Mouse (Mus musculus) T-helper 2 cell (primary cell): ENCODE data around the gene Fam149a.

ENCODE experiments used
- in situ Hi-C: fragments of 300-600 bp; cut with MboI, MseI; formaldehyde crosslinking; loops from one replicate; pipeline ENCODE4 v1.15.1; 2025; ENCODE audit warnings: high pct_unique_total_duplicates

Gene Fam149a

DNA sequence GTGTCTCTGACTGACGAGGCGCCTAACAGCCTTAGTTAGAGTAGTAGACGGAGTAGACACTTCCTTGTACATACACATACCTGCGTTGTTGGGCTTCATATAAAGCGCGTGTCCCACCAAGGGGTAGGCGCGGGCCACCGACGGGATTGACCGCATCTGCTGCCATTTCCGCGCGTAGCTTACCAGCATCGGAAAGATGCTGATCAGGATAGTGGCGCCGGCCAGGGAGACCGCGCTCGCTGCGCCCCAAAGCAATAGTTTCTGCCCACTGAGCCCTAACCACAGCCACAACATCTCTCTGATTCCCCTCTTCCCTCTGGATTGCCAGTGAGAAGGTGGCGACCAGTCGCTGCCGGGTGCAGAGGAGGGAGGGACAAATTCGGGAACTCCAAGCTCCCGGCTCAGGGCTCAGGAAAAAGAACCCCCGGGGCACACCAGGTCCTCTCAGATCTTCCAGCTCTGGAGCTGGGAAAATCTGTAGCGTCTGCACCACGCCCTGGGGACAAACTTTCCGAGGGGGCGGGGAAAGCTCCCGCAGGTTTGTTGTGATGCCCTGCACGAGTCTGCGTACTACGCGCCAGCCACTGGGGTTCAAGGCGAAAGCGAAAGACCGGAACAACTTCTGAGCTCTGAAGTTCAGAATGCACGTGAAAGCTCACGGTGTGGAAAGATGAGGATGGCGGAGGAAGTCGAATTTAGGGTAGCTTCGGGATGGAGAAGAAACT lies 49.2 kb downstream of the Fam149a start, which contains the start of gene Cyp4v3:
Gene Cyp4v3 (minus strand): TSS at position 532 of the 725 bp plus-strand sequence.
- in situ Hi-C loops: loop anchor here (25.0 kb wide), 1 partner anchor 804 kb away; no protein-coding TSS in a partner anchor

DNA sequence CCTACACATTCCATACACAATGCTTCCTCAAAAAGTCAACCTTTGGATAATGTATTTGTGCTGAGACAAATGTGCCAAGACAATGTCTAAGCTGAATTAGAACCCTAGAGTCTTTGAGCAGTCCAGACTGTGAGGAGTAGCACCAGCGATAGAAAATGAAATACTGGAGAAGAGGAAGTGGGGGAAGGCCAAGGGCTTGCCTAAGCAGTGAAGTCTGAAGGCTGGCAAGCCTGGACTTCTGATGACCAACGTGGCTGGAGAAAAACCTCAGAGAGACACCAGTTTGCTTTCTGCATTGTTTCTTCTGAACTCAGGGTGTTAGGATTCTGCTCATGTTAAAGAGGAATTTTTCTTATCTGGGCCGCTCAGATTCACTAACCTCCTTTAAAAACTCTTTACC lies 51.2 kb downstream of the Fam149a start:
- in situ Hi-C loops: loop anchor here (25.0 kb wide), 1 partner anchor 806 kb away; no protein-coding TSS in a partner anchor

DNA sequence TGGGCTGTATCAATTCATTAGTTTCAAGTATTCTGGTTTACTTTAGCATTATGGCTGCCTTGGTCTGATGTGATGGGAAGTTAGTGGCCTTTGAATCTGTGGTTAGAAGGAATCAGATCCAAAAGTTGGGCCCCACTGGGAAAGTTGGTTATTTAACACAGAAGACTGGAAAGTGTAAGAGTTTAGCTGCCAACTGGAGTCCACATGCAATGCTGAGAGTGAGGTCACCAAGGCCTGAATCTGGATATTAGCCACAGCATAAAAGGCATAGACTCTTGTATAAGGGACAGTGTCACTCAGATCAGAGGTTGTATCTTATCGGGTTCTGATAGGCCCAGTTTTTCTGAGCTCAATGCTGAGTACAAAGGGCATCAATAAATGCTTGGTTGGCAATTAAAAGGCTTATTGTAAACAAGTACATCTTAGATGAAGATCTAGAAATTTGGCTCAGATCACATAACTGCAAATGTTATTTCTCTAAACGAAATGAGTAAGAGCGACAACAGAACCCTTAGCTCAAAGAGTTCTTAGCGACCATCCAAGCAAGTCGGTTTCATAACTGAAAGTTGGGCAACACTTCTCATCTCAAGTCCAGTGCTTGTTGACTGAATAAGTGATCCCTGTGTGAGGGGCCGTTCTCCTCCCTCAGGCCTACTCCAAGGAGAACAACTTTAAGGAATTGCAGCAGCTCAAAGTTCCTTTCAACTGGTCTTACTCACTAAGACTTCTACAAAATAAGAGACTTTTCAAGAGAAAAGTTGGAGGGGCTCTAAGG lies 52.7 kb downstream of the Fam149a start:
- in situ Hi-C loops: loop anchor here (25.0 kb wide), 1 partner anchor 808 kb away; no protein-coding TSS in a partner anchor

DNA sequence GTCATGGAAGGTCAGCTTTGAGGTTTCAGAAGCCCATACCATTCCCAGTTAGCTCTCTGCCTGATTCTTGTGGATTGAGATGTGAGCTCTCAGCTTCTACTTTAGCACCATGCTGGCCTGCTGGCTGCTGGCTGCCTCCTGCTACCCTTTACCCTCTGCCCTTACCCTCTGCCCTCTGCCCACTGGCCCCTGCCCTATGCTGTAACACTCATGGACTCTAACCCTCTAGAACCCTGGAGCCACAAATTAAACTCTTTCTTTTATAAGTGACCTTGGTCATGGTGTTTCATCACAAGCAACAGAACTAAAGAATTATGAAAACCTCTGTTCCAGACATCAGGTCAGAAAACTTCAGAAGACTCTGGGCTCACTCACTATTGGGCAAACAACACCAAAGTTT lies 55.0 kb downstream of the Fam149a start:
- in situ Hi-C loops: loop anchor here (25.0 kb wide), 1 partner anchor 810 kb away; no protein-coding TSS in a partner anchor

DNA sequence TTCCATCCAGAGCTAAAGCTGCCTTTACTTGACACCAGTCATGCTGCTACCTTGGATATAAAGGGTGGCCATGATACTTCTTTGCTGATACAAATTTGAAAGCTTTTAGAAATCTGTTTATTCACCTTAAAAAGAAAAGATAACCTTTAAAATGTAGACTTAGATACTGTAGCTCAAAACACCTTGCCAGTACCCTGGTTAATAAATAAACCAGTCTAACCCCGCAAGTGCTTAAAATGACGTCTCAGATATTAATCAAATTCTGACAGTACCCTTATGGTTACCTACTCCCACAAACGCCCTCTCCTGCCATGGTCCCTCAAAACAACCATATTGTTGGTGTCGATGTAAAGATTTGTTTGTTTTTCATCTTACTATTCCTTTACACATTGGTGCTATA lies 57.9 kb downstream of the Fam149a start:
- in situ Hi-C loops: no loop called here

DNA sequence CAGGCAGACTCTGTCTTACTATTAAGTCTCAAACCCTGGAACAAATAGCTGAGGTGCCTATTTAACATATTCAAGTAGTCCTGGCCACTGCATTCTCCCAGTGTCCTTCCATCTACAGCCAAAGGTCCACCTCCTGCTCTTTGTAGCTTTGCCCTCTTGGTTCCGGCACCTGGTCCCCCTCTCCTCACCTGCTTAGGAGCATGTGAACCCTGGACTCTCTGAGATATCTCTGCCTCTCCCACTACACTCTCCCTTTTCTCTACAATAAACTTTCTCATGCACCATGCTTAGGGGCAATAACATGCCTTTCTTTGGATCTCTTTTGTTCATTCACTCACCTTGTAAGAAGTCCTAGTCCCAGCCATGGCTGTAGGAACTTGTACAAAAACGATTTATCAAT lies 60.7 kb downstream of the Fam149a start:
- in situ Hi-C loops: no loop called here

DNA sequence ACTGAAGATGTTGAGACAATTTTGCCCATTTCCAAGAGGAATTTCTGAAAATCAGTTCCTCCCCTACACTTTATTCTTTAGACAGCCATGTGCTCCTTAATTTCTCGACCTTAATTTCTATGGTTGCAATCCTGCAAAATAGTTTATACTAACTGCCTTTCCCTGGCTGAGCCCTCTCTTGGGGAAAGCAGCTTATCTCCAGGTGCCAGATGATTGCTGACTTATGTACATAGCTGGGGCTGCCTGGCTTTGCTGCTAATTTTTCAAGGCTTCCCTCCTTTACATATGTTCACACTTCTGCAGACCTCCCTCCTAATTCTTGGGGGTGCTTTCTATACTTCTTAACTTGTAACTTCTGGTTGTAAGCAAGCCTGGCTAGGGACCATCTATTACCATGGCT lies 61.2 kb downstream of the Fam149a start:
- in situ Hi-C loops: no loop called here

DNA sequence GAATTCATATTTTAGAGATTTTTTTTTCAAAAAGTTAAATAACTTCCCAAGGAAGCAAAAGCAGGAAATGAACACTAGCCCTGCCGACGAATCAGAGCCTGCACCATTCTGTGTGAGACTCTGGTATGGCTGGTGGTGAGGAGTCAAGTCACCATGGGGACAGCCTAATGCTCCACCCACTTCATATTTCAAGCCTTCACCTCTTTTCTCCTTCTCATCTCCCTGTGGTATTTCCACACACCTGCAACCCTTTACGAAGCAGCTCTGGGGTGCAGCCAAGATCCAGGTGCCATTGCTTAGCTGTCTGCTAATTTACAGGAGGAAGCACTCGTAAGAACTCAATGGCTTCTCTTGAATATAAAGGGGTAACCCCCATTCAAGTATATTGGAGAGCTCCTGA lies 71.1 kb downstream of the Fam149a start:
- in situ Hi-C loops: no loop called here

DNA sequence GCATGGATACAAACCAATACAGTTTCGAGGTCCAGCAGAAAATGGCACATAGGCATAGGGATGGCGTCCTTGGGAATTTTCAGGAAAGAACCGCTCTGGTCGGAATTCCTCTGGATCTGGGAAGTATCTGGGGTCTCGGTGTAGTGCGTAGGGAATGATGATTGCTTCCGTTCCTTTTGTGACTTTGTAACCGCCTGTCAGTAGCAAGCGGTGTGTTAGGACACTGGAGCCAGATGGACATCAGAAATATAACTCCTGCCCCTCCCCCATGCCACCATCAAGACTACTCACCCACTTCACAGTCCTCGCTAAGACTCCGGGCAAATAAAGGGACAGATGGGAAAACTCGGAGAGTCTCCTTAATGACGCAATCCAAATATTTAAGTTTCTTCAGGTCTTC lies 73.7 kb downstream of the Fam149a start, which contains the start of gene Gm45753:
Gene Gm45753 (minus strand): TSS at position 101 of the 400 bp plus-strand sequence.
- in situ Hi-C loops: no loop called here

DNA sequence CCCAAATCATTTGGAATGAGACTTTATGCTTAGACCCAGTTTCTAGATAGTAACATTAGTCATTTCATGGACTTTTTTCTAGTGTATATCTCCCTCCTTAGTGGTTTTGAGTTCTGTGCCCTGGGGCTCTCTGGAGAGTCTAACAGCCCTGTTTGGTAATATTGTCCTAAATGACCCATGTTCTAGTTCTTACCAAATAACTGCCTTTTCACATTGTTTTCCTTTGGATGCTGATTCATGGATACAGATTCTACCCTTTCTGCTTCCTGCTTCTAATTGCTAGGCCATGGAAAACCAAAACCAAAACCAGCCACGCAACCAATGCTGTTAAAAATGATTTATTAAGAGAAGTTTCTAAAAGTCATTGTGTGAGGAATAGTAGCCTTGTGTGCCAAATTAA lies 76.6 kb downstream of the Fam149a start:
- in situ Hi-C loops: no loop called here

DNA sequence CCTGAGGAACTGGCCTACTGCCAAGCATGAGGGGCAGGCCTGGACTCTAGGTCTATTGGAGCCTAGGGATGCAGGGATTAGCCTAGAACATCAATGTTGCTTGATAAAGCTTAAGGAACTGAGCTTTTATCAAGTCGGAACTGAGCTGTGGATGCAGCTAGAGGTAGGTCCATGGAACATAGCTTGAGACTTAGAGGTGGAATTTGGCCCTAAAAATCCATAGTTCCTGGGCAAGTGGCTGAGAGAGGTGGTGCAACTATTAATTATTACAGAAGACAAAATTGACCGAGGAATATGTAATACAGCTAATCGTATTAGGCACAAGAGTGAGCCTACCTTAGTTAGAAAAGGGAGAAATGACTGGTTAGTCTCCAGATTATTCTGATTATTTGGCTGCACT lies 77.7 kb downstream of the Fam149a start:
- in situ Hi-C loops: no loop called here

DNA sequence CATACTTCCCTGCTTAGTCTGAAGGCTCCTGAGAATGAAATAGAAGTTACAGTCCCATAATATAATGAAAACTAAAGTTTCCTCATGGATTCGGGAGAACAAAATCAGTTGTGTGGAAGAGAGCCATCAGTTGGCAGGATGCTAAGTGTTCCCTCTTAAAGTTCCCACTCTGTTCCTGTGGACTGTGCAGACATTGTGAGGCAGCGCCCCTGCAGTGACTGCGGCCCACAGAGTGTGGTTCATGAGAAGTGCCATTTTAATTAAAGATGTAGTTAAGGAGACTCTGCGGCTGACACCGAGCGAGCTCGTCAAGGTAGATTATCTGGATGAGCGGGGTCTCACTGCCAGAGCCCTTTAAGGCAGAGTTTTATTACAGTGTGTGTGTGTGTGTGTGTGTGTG lies 79.7 kb downstream of the Fam149a start:
- in situ Hi-C loops: no loop called here

DNA sequence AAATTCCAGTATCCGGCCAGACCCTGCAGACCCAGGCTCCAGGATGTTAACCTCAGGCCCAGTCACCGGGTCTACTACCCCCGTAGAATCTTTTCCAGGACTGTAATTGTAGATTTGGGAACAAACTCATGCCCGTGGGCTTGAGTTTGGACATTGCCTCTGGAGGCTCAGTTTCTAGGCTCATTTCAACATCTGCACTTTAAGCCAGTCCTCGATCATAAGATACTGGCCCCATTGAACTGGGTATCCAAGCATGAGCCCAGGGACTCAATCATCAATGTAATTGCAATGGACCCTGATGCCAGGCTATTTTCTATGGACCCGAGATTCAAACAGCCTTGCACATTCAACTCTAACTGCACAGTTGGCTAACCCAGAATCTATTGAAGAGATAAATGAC lies 86.8 kb downstream of the Fam149a start:
- in situ Hi-C loops: no loop called here

DNA sequence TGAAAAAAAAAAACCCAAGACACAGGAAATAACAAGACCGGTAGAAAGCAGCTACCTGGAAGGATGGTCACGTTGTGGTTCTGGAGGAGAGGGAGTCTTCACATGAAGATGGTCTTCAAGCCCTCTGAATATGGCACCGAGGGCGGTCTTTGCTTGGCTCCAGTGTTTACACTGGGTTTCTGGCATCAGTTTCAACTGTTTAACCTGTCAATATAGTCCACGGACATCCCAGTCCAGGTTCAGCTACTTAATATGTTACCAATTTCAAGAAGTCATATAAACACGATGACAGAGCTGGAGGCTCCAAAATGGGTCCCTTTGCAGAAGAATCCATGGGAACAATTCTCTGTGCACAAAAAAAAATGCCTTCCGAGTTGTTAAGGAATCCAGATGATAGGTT lies 87.4 kb downstream of the Fam149a start, which contains the start of gene Klkb1:
Gene Klkb1 (minus strand): TSS at position 173 of the 400 bp plus-strand sequence.
- in situ Hi-C loops: no loop called here

DNA sequence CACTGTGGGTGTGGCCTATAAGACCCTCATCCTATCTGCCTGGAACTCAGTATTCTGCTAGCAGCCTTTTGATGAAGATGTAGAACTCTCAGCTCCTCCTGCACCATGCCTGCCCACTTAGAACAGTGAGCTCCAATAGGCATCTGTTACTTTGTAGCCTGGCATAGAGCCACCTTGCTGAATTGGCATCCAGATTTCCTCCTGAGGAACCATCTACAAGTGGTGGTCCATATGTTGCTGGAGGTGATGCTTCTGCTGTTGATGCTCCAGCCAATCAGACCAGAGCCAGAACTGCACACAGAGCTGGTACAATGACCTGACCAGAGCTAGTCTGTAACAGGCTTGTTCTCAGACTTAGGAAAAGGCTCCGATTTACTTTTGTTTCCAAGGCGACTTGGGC lies 90.3 kb downstream of the Fam149a start:
- in situ Hi-C loops: no loop called here
